Mouse (Mus musculus) macrophage (primary cell): ENCODE data around the gene Arid4a. TPM values are rescaled to one million over a fixed set of nuclear protein-coding genes. Genes with fewer than 3 reads are reported as not detected.
A peak's percentile ranks its signal among the peaks of the same experiment; 100 is the strongest.

ENCODE experiments used
- H3K27ac ChIP-seq: fragments of 350-480 bp; formaldehyde crosslinking; 2 replicates; pipeline ENCODE4 v1.9.0; 2021
- H3K36me3 ChIP-seq: fragments of 350-480 bp; formaldehyde crosslinking; 2 replicates; pipeline ENCODE4 v1.9.0; 2021; ENCODE audit errors: inconsistent target
- H3K4me3 ChIP-seq: fragments of 350-480 bp; formaldehyde crosslinking; 2 replicates; pipeline ENCODE4 v1.9.0; 2021; ENCODE audit errors: inconsistent target
- H3K79me2 ChIP-seq: fragments of 350-480 bp; formaldehyde crosslinking; 2 replicates; pipeline ENCODE4 v1.9.0; 2021; ENCODE audit errors: inconsistent target
- WGBS: methylation state at CpG from one replicate; pipeline ENCODE4 v1.1.7; 2026; ENCODE audit warnings: inconsistent platforms; ENCODE audit not compliant: missing documents; 5-methylcytosine and 5-hydroxymethylcytosine counted together
- polyA plus RNA-seq: library from polyadenylated mRNA; stranded (reverse); fragments of 250-400 nt; gene quantifications from 3 replicates; pipeline ENCODE4 v1.2.4, GENCODE M21; 2018; ENCODE audit warnings: inconsistent platforms

Arid4a gene
- polyA plus RNA-seq, 1 experiment from 2014 or later, result 50.5 TPM

GRCm38 (mm10) chr12:71030260-71030659 lies 14.5 kb downstream of the Arid4a start:
- H3K36me3 ChIP-seq, result peaks cover 82% of the 10 kb centered on the region
- WGBS, result 97% methylated on average over 8 of the region's 8 CpGs
- H3K79me2 ChIP-seq, result peaks cover 98% of the 10 kb centered on the region
- H3K4me3 ChIP-seq, result no peak overlapping the region
- no peak overlapping the region for H3K27ac ChIP-seq

GRCm38 (mm10) chr12:71030722-71031121 lies 14.9 kb downstream of the Arid4a start:
- Histone ChIP-seq H3K27ac (no peak overlapping the region), H3K36me3 (peaks cover 82% of the 10 kb centered on the region), H3K4me3 (no peak overlapping the region), H3K79me2 (peaks cover 98% of the 10 kb centered on the region)
- 90% methylated on average over 5 of the region's 5 CpGs for WGBS

- H3K36me3 ChIP-seq, result peaks cover 79% of the 10 kb centered on the region
- H3K4me3 ChIP-seq, result no peak overlapping the region
- peaks cover 68% of the 10 kb centered on the region for H3K79me2 ChIP-seq
- no peak overlapping the region for H3K27ac ChIP-seq
- 100% methylated on average over 4 of the region's 4 CpGs for WGBS
Observed at GRCm38 (mm10) chr12:71035826-71036225, 20.0 kb downstream of the Arid4a start.

DNA sequence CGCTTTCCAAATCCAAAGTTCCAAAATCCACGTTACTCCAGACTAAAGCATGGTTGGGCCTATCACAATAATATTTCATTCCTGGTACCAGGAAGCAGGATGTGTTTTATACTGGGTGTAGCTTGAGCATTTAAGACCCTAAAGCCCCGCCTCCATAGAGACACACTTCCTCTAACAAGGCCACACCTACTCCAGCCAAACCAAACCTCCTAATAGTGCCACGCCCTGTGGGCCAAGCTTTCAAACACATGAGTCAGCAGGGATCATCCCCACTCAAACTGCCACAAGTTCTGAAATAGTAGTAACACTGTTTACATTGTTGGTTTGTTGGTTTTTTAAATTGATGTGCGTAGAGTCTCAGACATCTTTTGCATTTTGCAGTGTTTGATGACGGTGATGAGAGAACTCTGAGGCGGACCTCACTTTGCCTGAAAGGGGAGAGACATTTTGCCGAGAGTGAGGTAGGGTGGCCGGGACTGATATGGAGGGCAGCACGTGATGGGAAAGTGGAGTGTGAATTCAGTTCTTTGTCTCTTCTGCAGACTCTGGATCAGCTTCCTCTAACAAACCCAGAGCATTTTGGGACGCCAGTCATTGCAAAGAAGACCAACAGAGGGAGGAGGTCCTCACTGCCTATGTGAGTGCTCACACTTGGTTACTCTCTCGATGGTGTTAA lies 21.1 kb downstream of the Arid4a start:
- peaks cover 77% of the 10 kb centered on the region for H3K36me3 ChIP-seq

DNA sequence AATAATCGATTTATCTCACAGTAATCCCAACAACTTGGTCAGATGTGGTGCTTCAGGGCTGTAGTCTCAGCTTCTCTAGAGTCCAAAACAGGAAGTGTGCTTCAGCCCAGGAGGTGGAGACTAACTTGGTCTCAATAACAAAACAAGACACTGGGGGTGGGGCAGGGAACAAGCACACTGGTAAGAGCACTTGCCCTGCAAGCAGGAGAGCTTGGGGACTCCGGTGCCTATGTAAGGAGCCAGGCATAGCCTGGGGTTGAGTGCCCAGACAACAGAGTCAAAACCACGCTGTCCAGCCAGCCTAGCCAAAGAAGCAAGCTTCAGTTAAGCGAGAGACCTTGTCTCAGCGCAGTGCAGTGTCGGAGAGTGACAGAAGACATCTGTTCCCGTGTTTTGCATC lies 24.7 kb downstream of the Arid4a start:
- H3K36me3 ChIP-seq, result peaks cover 82% of the 10 kb centered on the region
- 34% methylated on average over 4 of the region's 7 CpGs for WGBS
- no peak overlapping the region for H3K4me3 ChIP-seq
- peak overlapping the region; percentile 28 for H3K27ac ChIP-seq
- H3K79me2 ChIP-seq, result peaks cover 41% of the 10 kb centered on the region; the same call in 1 of the 2 replicates

More for the DNA sequence above, 21.1 kb downstream of the Arid4a start:
- peaks cover 64% of the 10 kb centered on the region for H3K79me2 ChIP-seq
- H3K27ac ChIP-seq, result no peak overlapping the region
- H3K4me3 ChIP-seq, result no peak overlapping the region
- WGBS, result 94% methylated on average over 11 of the region's 12 CpGs

- Histone ChIP-seq H3K4me3 (no peak overlapping the region), H3K36me3 (peaks cover 76% of the 10 kb centered on the region), H3K79me2 (peaks cover 21% of the 10 kb centered on the region; the same call in 1 of the 2 replicates), H3K27ac (no peak overlapping the region)
- WGBS, result 100% methylated on average over 1 of the region's 1 CpGs
Observed at GRCm38 (mm10) chr12:71042451-71042850, 26.7 kb downstream of the Arid4a start.

DNA sequence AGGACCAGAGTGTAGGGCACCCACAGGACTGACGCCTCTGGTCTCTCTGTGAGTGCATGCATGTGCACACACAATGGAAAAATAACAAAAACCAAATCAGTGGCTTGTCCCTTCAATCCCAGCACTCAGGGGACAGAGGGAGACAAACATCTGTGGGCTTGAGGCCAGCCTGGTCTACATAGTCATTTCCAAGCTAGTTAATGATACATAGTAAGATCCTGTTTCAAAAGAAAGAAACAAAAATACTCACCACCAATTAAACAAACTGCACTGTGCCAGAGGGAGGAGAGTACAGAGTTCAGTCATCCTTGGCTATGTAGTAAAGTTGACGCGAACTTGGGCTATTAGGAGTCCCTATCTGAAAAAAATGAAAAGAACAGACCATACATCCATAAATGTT lies 27.8 kb downstream of the Arid4a start:
- Histone ChIP-seq H3K79me2 (peaks cover 22% of the 10 kb centered on the region), H3K36me3 (peaks cover 65% of the 10 kb centered on the region; the same call in 1 of the 2 replicates), H3K4me3 (no peak overlapping the region), H3K27ac (no peak overlapping the region)
- 100% methylated on average over 3 of the region's 3 CpGs for WGBS

DNA sequence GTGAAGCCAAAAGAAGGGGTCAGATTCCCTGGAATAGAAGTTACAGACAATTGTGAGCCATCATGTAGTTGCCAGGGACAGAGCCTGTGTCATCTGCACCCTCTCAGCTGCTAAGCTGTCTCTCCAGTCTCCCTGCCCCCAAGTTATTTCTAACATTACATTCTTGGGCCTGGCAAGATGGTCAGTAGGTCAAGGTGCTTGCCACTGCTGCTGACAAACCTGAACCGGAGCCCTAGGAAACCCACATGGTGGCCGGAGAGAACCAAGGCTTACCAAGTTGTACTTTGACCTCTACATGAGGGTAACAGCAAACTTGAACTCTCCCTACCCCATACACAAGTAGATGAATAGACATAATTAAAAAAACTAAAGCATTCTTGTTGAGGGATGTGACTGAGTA lies 28.7 kb downstream of the Arid4a start:
- H3K4me3 ChIP-seq, result no peak overlapping the region
- peaks cover 31% of the 10 kb centered on the region for H3K79me2 ChIP-seq
- WGBS, result 94% methylated on average over 2 of the region's 2 CpGs
- peaks cover 65% of the 10 kb centered on the region; the same call in 1 of the 2 replicates for H3K36me3 ChIP-seq
- no peak overlapping the region for H3K27ac ChIP-seq

GRCm38 (mm10) chr12:71046501-71046900 lies 30.7 kb downstream of the Arid4a start:
- no peak overlapping the region for H3K4me3 ChIP-seq
- peaks cover 59% of the 10 kb centered on the region; the same call in 1 of the 2 replicates for H3K36me3 ChIP-seq
- 100% methylated on average over 4 of the region's 4 CpGs for WGBS
- H3K79me2 ChIP-seq, result peaks cover 42% of the 10 kb centered on the region
- H3K27ac ChIP-seq, result no peak overlapping the region

DNA sequence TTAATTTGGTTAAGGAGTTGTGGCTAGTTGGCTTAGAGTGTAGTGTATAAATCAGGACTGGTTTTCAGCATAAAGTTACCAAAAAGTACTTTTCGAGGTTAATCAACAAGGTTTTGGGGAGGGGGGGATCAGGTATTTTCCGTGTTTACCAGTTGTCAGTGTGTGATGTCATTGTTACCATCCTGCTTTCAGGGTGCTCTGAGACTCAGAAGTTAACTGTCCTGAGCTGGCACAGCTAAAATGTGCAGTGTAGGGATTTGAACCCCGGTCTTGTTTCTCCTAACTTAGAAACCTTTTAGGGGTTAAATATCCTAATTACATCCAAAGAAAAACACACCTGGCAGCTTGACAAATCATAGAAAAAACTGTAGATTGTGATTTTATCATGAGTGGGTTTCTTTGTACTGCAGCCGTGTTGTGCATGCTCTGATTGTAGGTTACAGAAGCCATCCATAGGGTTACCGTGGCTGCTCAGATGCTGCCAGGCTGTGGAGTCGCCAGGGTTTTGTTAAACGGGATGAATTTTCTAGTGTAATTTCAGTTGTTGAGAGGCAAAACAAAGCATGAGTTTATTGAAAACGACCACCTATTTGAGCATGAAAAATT lies 31.8 kb downstream of the Arid4a start:
- 33% methylated on average over 8 of the region's 8 CpGs for WGBS
- peaks cover 43% of the 10 kb centered on the region for H3K79me2 ChIP-seq
- H3K36me3 ChIP-seq, result peaks cover 48% of the 10 kb centered on the region; the same call in 1 of the 2 replicates
- H3K27ac ChIP-seq, result no peak overlapping the region
- H3K4me3 ChIP-seq, result no peak overlapping the region

- H3K4me3 ChIP-seq, result no peak overlapping the region
- H3K36me3 ChIP-seq, result peaks cover 43% of the 10 kb centered on the region; the same call in 1 of the 2 replicates
- peaks cover 46% of the 10 kb centered on the region for H3K79me2 ChIP-seq
- 1% methylated on average over 7 of the region's 7 CpGs for WGBS
- no peak overlapping the region for H3K27ac ChIP-seq
Observed at GRCm38 (mm10) chr12:71048117-71048516, 32.3 kb downstream of the Arid4a start.

DNA sequence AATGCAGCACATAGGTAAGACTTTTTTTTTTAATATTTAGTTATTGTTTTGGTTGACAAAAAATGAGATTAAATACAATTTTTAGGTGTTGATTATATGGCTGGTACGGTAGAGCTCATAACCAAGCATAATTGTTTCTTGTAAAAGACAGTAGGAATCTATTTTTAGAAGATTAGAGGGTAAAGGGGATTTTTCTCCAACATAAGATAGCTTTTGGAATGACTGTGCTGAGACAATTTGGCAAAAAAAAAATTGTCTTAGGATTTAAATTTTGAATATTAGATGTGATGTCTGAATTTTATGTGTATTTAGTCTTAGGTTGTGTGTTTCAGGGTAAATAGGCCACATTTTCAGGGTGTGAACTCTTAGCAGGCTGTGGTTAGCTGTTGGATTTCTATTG lies 32.8 kb downstream of the Arid4a start:
- 18% methylated on average over 1 of the region's 1 CpGs for WGBS
- Histone ChIP-seq H3K27ac (no peak overlapping the region), H3K79me2 (peaks cover 47% of the 10 kb centered on the region), H3K4me3 (no peak overlapping the region), H3K36me3 (peaks cover 39% of the 10 kb centered on the region; the same call in 1 of the 2 replicates)

DNA sequence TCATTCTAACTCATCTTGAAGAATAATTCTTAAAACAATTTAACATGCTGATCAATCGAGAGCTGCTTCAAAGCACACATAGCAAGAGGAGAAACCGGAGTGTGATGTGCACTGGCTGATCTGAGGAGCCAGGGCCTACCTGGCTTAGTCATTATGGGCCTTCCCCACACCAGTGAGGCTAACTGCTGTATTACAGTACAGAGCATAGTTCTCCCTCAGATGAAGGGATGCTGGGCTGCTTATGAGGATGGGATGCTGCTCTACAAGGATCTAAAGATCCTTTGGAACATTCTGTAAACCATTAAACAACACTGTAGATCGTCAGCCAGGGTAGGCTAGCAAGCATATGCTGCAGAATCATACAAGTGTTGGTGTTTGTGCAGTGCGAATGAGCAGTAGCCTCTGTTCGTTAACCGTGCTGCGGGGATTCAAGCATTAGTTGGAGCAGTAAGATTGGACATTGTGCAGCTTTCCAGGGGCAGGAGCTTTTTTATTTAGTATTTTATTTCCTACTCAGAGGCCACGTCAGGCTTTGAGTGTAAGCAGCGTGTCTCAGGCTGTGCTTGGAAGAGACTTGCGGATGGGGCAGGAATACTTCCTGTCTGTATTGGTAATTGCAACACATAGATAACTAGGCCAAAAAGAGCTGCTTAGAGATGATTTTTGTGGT lies 33.9 kb downstream of the Arid4a start:
- peaks cover 58% of the 10 kb centered on the region for H3K79me2 ChIP-seq
- WGBS, result 83% methylated on average over 9 of the region's 10 CpGs
- H3K4me3 ChIP-seq, result no peak overlapping the region
- H3K27ac ChIP-seq, result no peak overlapping the region
- H3K36me3 ChIP-seq, result peaks cover 36% of the 10 kb centered on the region; the same call in 1 of the 2 replicates

GRCm38 (mm10) chr12:71051079-71051478 lies 35.3 kb downstream of the Arid4a start:
- WGBS, result 36% methylated on average over 3 of the region's 3 CpGs
- H3K27ac ChIP-seq, result no peak overlapping the region
- no peak overlapping the region for H3K4me3 ChIP-seq
- peaks cover 26% of the 10 kb centered on the region; the same call in 1 of the 2 replicates for H3K36me3 ChIP-seq
- peaks cover 60% of the 10 kb centered on the region for H3K79me2 ChIP-seq
